Mouse (Mus musculus): ENCODE measurements at regions not wholly inside any gene's neighbourhood (a gene's known extent, or its start where the extent isn't known, plus 50 kb on each side); places are given as distances from the start of the nearest gene placed in this dataset.

DNA sequence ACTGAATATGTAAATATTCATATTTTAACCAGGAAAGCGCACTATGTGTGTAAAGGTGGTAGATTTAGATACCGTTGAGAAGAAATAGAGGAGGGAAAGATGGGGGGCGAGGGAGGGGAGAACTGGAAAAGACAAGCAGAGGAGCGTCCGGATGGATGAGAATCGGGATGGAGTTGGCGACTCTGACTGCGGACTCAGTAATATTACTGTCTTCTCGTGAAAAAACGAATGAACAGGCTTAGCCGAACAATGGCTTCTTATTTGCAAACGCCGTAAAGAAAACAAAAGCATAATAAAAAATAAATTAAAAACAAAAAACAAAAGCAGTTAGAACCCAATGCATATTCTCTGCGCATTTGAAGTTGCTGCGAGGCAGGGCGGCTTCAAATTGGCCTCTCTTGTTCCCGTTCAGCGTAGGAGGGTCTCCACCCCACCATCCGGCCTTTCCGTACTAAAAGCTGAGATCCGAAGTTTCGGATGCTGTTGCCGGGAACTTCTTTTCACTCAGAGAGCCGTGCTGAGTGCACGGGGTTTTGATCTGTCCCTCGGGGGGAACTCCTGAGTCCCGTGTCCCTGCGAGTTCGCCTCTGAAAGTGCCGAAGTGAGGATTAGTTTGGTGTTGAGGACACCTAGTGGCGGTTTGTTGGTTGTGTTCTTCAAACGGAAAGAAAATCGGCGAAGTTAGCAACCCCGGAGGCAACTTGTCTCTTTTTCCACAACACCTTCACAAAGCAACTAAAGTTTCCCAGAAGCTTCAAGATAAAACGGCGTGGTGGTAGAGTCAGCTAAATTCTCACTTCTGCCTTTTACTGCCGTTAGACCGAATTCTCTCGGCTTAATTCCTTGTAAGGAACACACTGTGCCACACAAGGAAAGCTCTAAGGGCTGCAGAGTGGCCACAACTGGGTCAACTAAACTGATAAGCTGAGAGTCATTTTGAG lies 154.7 kb upstream of the Dmrta1 start:
- TF ChIP-seq CTCF (IDR thresholded peaks at IDR 0.05; ENCODE audit: low read depth): peak; percentile 86
- TF ChIP-seq EP300 (optimal IDR thresholded peaks at IDR 0.05): no peak
